Mouse (Mus musculus): ENCODE measurements around the gene Tbc1d10c.

Tbc1d10c gene

GRCm38 (mm10) chr19:4191528-4192250 is 605 bp upstream of the Tbc1d10c start, which contains the start of gene Ppp1ca:
Gene Ppp1ca (plus strand): TSS chr19:4192065.
- peak; percentile 95 to 97 for DNase-seq

- DNase-seq, result no peak
Measured at GRCm38 (mm10) chr19:4189051-4189620, 1.9 kb downstream of the Tbc1d10c start.

- no peak for DNase-seq
Measured at GRCm38 (mm10) chr19:4187303-4187702, 3.8 kb downstream of the Tbc1d10c start.

GRCm38 (mm10) chr19:4184976-4185975 is 5.8 kb downstream of the Tbc1d10c start:
- DNase-seq, result peak; percentile 72 to 73

- DNase-seq, result no peak
Measured at GRCm38 (mm10) chr19:4183689-4184088, 7.4 kb downstream of the Tbc1d10c start.

- peak; percentile 60 to 66 for DNase-seq
Measured at GRCm38 (mm10) chr19:4181892-4182291, 9.2 kb downstream of the Tbc1d10c start.

- DNase-seq, result no peak
Measured at GRCm38 (mm10) chr19:4180411-4180810, 10.7 kb downstream of the Tbc1d10c start.

- DNase-seq, result no peak
Measured at GRCm38 (mm10) chr19:4175368-4175947, 15.6 kb downstream of the Tbc1d10c start, which contains the start of gene Carns1. Gene Carns1 (minus strand): TSS chr19:4175479.

- no peak for DNase-seq
Measured at GRCm38 (mm10) chr19:4172925-4173324, 18.2 kb downstream of the Tbc1d10c start.

GRCm38 (mm10) chr19:4171393-4172290 is 19.4 kb downstream of the Tbc1d10c start:
- no peak for DNase-seq

- DNase-seq, result no peak
Measured at GRCm38 (mm10) chr19:4170723-4171392, 20.2 kb downstream of the Tbc1d10c start.

- DNase-seq, result no peak
Measured at GRCm38 (mm10) chr19:4169810-4170209, 21.3 kb downstream of the Tbc1d10c start.

- peak; percentile 99 to 100 for DNase-seq
Measured at GRCm38 (mm10) chr19:4169378-4169784, 21.7 kb downstream of the Tbc1d10c start.

- peak in 1 of 2 experiments; percentile 5 for DNase-seq
Measured at GRCm38 (mm10) chr19:4166678-4167476, 24.2 kb downstream of the Tbc1d10c start.

GRCm38 (mm10) chr19:4164721-4165120 is 26.4 kb downstream of the Tbc1d10c start:
- peak in 1 of 2 experiments; percentile 5 for DNase-seq

GRCm38 (mm10) chr19:4164100-4164499 is 27.0 kb downstream of the Tbc1d10c start:
- DNase-seq, result no peak

GRCm38 (mm10) chr19:4163543-4163887 is 27.6 kb downstream of the Tbc1d10c start:
- DNase-seq, result no peak

- DNase-seq, result peak; percentile 90 to 92
Measured at GRCm38 (mm10) chr19:4162646-4163542, 28.2 kb downstream of the Tbc1d10c start, which contains the start of gene Rps6kb2. Gene Rps6kb2 (minus strand): TSS chr19:4163354.

- no peak for DNase-seq
Measured at GRCm38 (mm10) chr19:4159049-4159448, 32.0 kb downstream of the Tbc1d10c start.
